Mouse (Mus musculus): ENCODE measurements around the gene Slc27a1. TPM values are rescaled to one million over a fixed set of nuclear protein-coding genes. Genes with fewer than 3 reads are reported as not detected.

The Slc27a1 gene
- polyA plus RNA-seq, 1 experiment from 2014 or later, result 30.7 TPM

DNA sequence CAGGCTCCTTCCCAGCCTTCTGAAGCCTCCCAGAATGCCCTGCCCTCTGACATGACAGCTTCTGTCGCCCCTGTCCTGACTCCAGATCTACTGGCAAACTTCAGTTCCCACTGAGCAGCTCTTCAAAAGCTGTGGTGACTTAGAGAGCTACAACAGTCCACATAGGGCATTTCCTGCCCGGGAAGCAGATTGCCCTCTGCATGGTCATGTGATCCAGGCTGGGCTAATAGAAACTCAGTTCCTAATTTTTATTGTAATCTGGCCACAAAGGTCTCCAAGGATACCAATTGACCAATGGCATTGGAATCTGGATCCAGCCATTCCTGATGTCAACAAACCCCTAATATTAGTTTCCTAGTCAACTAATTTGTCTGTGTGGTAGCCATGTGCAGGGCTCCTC is 63.2 kb downstream of the Slc27a1 start:
- 62% methylated on average over 2 of the region's 2 CpGs for WGBS
- Histone ChIP-seq H3K4me1 (peaks cover 55% of the 10 kb centered on the region), H3K4me3 (no peak overlapping the region), H3K27ac (replicated peaks) (no peak overlapping the region), H3K9me3 (peaks cover 15% of the 10 kb centered on the region), H3K27me3 (replicated peaks; ENCODE audit: low read depth, poor library complexity, severe bottlenecking) (peaks cover 73% of the 10 kb centered on the region), H3K36me3 (replicated peaks) (no peaks in the 10 kb centered on the region)
- DNase-seq (ENCODE audit: low spot score), result no peak

- no peak overlapping the region; the same call in 1 of the 2 replicates for H3K27ac ChIP-seq (replicated peaks)
- peak overlapping the region; percentile 46 for H3K4me3 ChIP-seq
- 3% methylated on average over 19 of the region's 22 CpGs for WGBS
- peaks cover 15% of the 10 kb centered on the region for H3K9me3 ChIP-seq
- H3K27me3 ChIP-seq (replicated peaks; ENCODE audit: low read depth, poor library complexity, severe bottlenecking), result peaks cover 83% of the 10 kb centered on the region
- peaks cover 43% of the 10 kb centered on the region for H3K4me1 ChIP-seq
- DNase-seq (ENCODE audit: low spot score), result peak; percentile 70
- no peaks in the 10 kb centered on the region for H3K36me3 ChIP-seq (replicated peaks)
Observed at GRCm38 (mm10) chr8:71633164-71633563, 64.5 kb downstream of the Slc27a1 start.

DNA sequence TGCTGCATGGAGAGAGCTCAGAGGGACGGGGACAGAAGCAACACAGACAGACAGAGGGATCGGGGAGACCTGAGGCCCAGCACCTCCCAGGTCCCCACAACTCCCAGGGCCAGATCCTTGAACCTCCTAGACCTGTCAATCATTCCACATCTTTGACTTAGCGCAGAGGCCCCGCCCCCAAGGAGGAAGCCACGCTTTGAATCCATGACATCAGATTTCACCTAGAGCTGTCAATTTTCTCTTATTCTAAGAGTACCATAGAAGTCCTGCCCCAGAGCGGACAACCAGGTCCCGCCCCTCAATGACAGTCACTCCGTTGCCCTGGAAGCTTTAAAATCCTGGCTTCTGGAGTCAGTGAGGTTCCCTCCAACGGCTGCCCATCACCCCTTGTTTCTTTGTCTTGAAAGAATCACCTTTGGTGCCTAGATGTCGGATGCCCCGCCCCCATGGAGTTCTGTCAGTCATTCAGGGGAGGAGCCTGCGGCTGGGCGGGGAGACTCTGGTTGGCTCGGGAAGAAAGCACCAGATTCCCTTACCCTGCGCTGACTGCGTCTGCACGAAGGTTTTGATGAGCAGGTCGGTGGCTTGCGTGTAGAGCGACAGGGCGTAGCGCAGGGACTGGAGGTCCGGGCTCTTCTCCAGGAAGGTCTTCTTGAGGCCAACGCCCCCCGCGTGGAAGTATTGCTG is 65.4 kb downstream of the Slc27a1 start:
- H3K27me3 ChIP-seq (replicated peaks; ENCODE audit: low read depth, poor library complexity, severe bottlenecking), result peaks cover 90% of the 10 kb centered on the region
- H3K4me3 ChIP-seq, result peak overlapping the region; percentile 46
- DNase-seq (ENCODE audit: low spot score), result peak; percentile 88
- peak overlapping the region; percentile 7; the same call in 1 of the 2 replicates for H3K27ac ChIP-seq (replicated peaks)
- peaks cover 15% of the 10 kb centered on the region for H3K9me3 ChIP-seq
- WGBS, result 3% methylated on average over 26 of the region's 26 CpGs
- no peaks in the 10 kb centered on the region for H3K36me3 ChIP-seq (replicated peaks)
- H3K4me1 ChIP-seq, result peaks cover 33% of the 10 kb centered on the region

Small RNA genes within 50 kb of the gene (microRNA-seq; reads per million reads assigned to microRNA genes)
- not detected for gene Mir6769b

Other genes starting within 250 kb of the Slc27a1 start
- 83.1 and 84.3 TPM in 2 replicates for gene Use1, start 202.0 kb upstream of the Slc27a1 start, polyA plus RNA-seq (2016; fragmentation: Nextera tagmentation; extraction: Ambion mirVana)
- gene Ocel1, start 197.6 kb upstream of the Slc27a1 start, polyA plus RNA-seq (2016; fragmentation: Nextera tagmentation; extraction: Ambion mirVana), result 4.0 and 5.0 TPM in 2 replicates
- 63.6 and 78.0 TPM in 2 replicates for gene Nr2f6, start 186.9 kb upstream of the Slc27a1 start, polyA plus RNA-seq (2016; fragmentation: Nextera tagmentation; extraction: Ambion mirVana)
- gene Ushbp1, start 173.1 kb upstream of the Slc27a1 start, polyA plus RNA-seq (2016; fragmentation: Nextera tagmentation; extraction: Ambion mirVana), result 5.4 and 5.5 TPM in 2 replicates
- 109 and 110 TPM in 2 replicates for gene Babam1, start 172.0 kb upstream of the Slc27a1 start, polyA plus RNA-seq (2016; fragmentation: Nextera tagmentation; extraction: Ambion mirVana)
- 35.6 and 38.8 TPM in 2 replicates for gene Ankle1, start 162.9 kb upstream of the Slc27a1 start, polyA plus RNA-seq (2016; fragmentation: Nextera tagmentation; extraction: Ambion mirVana)
- gene Abhd8, start 105.2 kb upstream of the Slc27a1 start, polyA plus RNA-seq (2016; fragmentation: Nextera tagmentation; extraction: Ambion mirVana), result 66.4 and 69.4 TPM in 2 replicates
- gene Mrpl34, start 103.9 kb upstream of the Slc27a1 start, polyA plus RNA-seq (2016; fragmentation: Nextera tagmentation; extraction: Ambion mirVana), result 223 and 236 TPM in 2 replicates
- gene Dda1, start 99.7 kb upstream of the Slc27a1 start, polyA plus RNA-seq (2016; fragmentation: Nextera tagmentation; extraction: Ambion mirVana), result 131 and 134 TPM in 2 replicates
- gene Ano8, start 82.9 kb upstream of the Slc27a1 start, polyA plus RNA-seq (2016; fragmentation: Nextera tagmentation; extraction: Ambion mirVana), result 2.4 and 3.2 TPM in 2 replicates
- gene Gtpbp3, start 80.8 kb upstream of the Slc27a1 start, polyA plus RNA-seq (2016; fragmentation: Nextera tagmentation; extraction: Ambion mirVana), result 24.5 and 25.3 TPM in 2 replicates
- gene Plvap, start 57.1 kb upstream of the Slc27a1 start, polyA plus RNA-seq (2016; fragmentation: Nextera tagmentation; extraction: Ambion mirVana), result 58.0 and 59.2 TPM in 2 replicates
- 0.12 and 0.26 TPM in 2 replicates for gene Ccdc194, start 43.2 kb upstream of the Slc27a1 start, polyA plus RNA-seq (2016; fragmentation: Nextera tagmentation; extraction: Ambion mirVana)
- 5.8 and 7.2 TPM in 2 replicates for gene Bst2, start 31.4 kb upstream of the Slc27a1 start, polyA plus RNA-seq (2016; fragmentation: Nextera tagmentation; extraction: Ambion mirVana)
- gene Mvb12a, start 26.0 kb upstream of the Slc27a1 start, polyA plus RNA-seq (2016; fragmentation: Nextera tagmentation; extraction: Ambion mirVana), result 76.9 and 80.7 TPM in 2 replicates
- gene Tmem221, start 10.0 kb upstream of the Slc27a1 start, polyA plus RNA-seq (2016; fragmentation: Nextera tagmentation; extraction: Ambion mirVana), result 0.52 and 0.54 TPM in 2 replicates
- gene Nxnl1, start 2.3 kb upstream of the Slc27a1 start, polyA plus RNA-seq (2016; fragmentation: Nextera tagmentation; extraction: Ambion mirVana), result 0.15 TPM in 1 of 2 replicates, not detected in the other
- gene Pgls, start 23.3 kb downstream of the Slc27a1 start, polyA plus RNA-seq (2016; fragmentation: Nextera tagmentation; extraction: Ambion mirVana), result 249 and 260 TPM in 2 replicates
- gene Fam129c, start 28.8 kb downstream of the Slc27a1 start, polyA plus RNA-seq (2016; fragmentation: Nextera tagmentation; extraction: Ambion mirVana), result 4.8 and 5.0 TPM in 2 replicates
- gene Colgalt1, start 42.1 kb downstream of the Slc27a1 start, polyA plus RNA-seq (2016; fragmentation: Nextera tagmentation; extraction: Ambion mirVana), result 52.1 and 53.7 TPM in 2 replicates
- 2.2 TPM in 2 replicates for gene Unc13a, start 102.9 kb downstream of the Slc27a1 start, polyA plus RNA-seq (2016; fragmentation: Nextera tagmentation; extraction: Ambion mirVana)
- gene Jak3, start 107.4 kb downstream of the Slc27a1 start, polyA plus RNA-seq (2016; fragmentation: Nextera tagmentation; extraction: Ambion mirVana), result 3.6 and 4.0 TPM in 2 replicates
- 0.55 TPM in 1 of 2 replicates, not detected in the other for gene Insl3, start 120.3 kb downstream of the Slc27a1 start, polyA plus RNA-seq (2016; fragmentation: Nextera tagmentation; extraction: Ambion mirVana)
- gene B3gnt3, start 132.9 kb downstream of the Slc27a1 start, polyA plus RNA-seq (2016; fragmentation: Nextera tagmentation; extraction: Ambion mirVana), result 0.54 and 0.72 TPM in 2 replicates
- gene Fcho1, start 156.8 kb downstream of the Slc27a1 start, polyA plus RNA-seq (2016; fragmentation: Nextera tagmentation; extraction: Ambion mirVana), result 6.0 and 7.9 TPM in 2 replicates

Data from embryonic facial prominence, embryonic 10.5 days (tissue).